Mouse (Mus musculus): Measurements from ENCODE around the gene Dld.

DNA sequence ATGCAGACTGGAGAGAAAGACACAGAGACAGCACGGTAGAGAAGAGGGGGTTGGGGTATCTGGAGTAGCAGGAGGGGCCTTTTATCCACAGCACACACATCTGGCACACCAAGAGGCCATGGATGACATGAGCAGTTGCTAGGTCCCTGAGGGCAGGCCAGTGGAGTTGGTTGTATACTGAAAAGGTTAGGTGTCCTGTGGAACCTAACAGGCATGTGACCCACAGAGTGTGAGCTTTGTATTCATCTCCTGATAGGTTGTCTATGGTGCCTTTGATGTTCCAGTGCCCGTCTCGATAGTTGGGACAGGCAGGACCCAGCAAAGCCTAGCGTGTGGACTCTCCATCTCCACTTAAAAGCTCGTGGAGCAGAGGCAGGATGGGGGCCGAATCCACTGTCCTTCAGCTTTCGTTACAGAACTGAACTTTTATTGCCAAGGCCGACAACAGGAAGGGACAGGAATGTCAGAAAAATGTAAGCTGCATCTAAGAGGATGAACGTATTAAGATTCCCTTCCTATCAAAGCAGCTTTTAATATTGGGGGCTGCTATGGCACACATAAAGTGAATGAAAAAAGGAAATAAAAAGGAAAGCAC lies 39.5 kb downstream of the Dld start:
- no peak for TF ChIP-seq TCF3 (IDR thresholded peaks at IDR 0.05; ENCODE audit: insufficient read length, low read depth)
- TF ChIP-seq USF1 (IDR thresholded peaks at IDR 0.05; ENCODE audit: low read depth): no peak
- TF ChIP-seq TCF12 (IDR thresholded peaks at IDR 0.05; ENCODE audit: insufficient read depth, poor library complexity, severe bottlenecking): no peak
- TF ChIP-seq POLR2A (IDR thresholded peaks at IDR 0.05; ENCODE audit: insufficient read length, low read depth): no peak
- TF ChIP-seq MAX (IDR thresholded peaks at IDR 0.05; ENCODE audit: low read depth): no peak

Data from myocyte (in vitro differentiated cells).